Mouse (Mus musculus) liver, embryonic 14.5 days (tissue): ENCODE measurements around the gene Atcay. TPM values are rescaled to one million over a fixed set of nuclear protein-coding genes. Genes with fewer than 3 reads are reported as not detected.
A peak's percentile ranks its signal among the peaks of the same experiment; 100 is the strongest.
"Not testable (repeated sequence)": the region's sequence is repeated elsewhere in the genome, so short reads cannot be mapped to it uniquely, and the experiment has no call there.

Experiments
- ATAC-seq: fragments of 200-750 bp; cut with Nextera tagmentation; 2 replicates; pipeline ENCODE4 v1.8.0; 2017; ENCODE audit warnings: moderate number of reproducible peaks, mild to moderate bottlenecking, moderate library complexity; ENCODE audit not compliant: insufficient read depth
- DNase-seq, 3 experiments: peaks; one replicate each; pipeline ENCODE4 v3.0.0-alpha.2; 2012 to 2013; ENCODE audit warnings: low read depth in 3 of 3, low spot score in 3 of 3
- H3K27ac ChIP-seq: fragments of 300-500 bp; sonication (generic); 2 replicates; pipeline ENCODE4 v1.5.1; 2014; ENCODE audit warnings: moderate library complexity, mild to moderate bottlenecking, control low read depth, inconsistent platforms
- H3K27me3 ChIP-seq: fragments of 300-500 bp; sonication (generic); 2 replicates; pipeline ENCODE4 v1.6.1; 2014; ENCODE audit warnings: mild to moderate bottlenecking, low read length, moderate library complexity; ENCODE audit not compliant: control insufficient read depth, insufficient read depth
- H3K36me3 ChIP-seq: fragments of 300-500 bp; sonication (generic); replicated peaks from 2 replicates; pipeline ENCODE4 v1.6.1; 2014; ENCODE audit warnings: low read depth; ENCODE audit not compliant: control insufficient read depth, insufficient read depth
- H3K4me1 ChIP-seq, 2 experiments: fragments of 200-500 bp in 1 of 2; fragments of 300-500 bp in 1 of 2; sonication (generic) in 1 of 2; replicated peaks; 2 replicates each; pipeline ENCODE4 v1.6.1; 2012 to 2014; ENCODE audit warnings: antibody characterized with exemption in 1 of 2, inconsistent platforms in 1 of 2, low read length in 1 of 2; ENCODE audit not compliant: control insufficient read depth in 2 of 2, insufficient read depth in 2 of 2
- H3K4me2 ChIP-seq: fragments of 300-500 bp; sonication (generic); 2 replicates; pipeline ENCODE4 v1.6.1; 2014; ENCODE audit warnings: low read depth, mild to moderate bottlenecking, control low read depth, moderate library complexity
- H3K4me3 ChIP-seq, 2 experiments: fragments of 200-500 bp in 1 of 2; fragments of 300-500 bp in 1 of 2; sonication (generic) in 1 of 2; 2 replicates each; pipeline ENCODE4 v1.5.1; 2012 to 2014; ENCODE audit warnings: low read depth in 2 of 2, low read length in 2 of 2, mild to moderate bottlenecking in 2 of 2, control low read depth in 1 of 2, inconsistent platforms in 1 of 2, moderate library complexity in 1 of 2; ENCODE audit not compliant: insufficient read depth in 1 of 2
- H3K9ac ChIP-seq: fragments of 300-500 bp; sonication (generic); replicated peaks from 2 replicates; pipeline ENCODE4 v1.6.1; 2014; ENCODE audit warnings: mild to moderate bottlenecking, control low read depth, moderate library complexity
- H3K9me3 ChIP-seq: fragments of 300-500 bp; sonication (generic); 2 replicates; pipeline ENCODE4 v1.6.1; 2016; ENCODE audit warnings: low read length, mixed read lengths; ENCODE audit not compliant: control insufficient read depth
- CTCF ChIP-seq: IDR thresholded peaks from 2 replicates; pipeline ENCODE4 v1.5.1; 2016; ENCODE audit warnings: antibody characterized with exemption, low read depth, control low read depth
- EP300 ChIP-seq: IDR thresholded peaks from 2 replicates; pipeline ENCODE4 v1.6.1; 2016; ENCODE audit warnings: antibody characterized with exemption, low read depth
- WGBS: fragments of 180-500 bp; shearing (Covaris S2); extraction: QIAGEN DNeasy Blood & Tissue Kit; methylation state at CpG from one replicate; pipeline ENCODE4 v1.1.7; 2014; ENCODE audit not compliant: insufficient replicate concordance; 5-methylcytosine and 5-hydroxymethylcytosine counted together
- polyA plus RNA-seq, 2 experiments: library from polyadenylated mRNA; depleted of rRNA in 1 of 2; stranded (reverse) in 1 of 2; unstranded in 1 of 2; fragments of >200 nt; fragmentation: Nextera tagmentation in 1 of 2; extraction: Ambion mirVana in 1 of 2; gene quantifications; 2 replicates each; pipeline versions ENCODE4 v1.2.1 to v1.2.3; 2012 to 2014

Gene Atcay
- polyA plus RNA-seq, 2 experiments, result 0.01 TPM; not detected in 1

DNA sequence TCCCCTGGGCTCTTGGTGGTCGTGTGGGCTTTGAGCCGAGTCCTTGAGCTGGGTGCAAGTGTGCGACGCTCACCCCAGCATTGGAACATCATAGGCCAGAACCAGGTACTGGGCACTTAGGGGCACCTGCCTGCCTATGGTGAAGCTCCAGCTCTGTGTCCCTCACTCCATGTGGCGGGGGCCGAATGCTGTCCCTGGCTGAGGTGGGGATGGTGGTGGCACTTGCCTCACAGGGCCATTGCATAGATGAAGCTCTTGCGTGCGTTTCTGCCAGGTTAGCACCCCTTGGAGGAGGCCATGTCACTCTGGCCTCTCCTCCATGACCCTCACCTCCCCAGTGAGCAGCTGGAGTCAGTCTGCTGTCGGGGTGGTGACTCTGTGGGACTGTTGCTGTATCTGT is 43.5 kb downstream of the Atcay start:
- Histone ChIP-seq H3K9me3 (no peaks in the 10 kb centered on the region), H3K4me3 (no peak overlapping the region), H3K4me1 (peaks cover 2 to 14% of the 10 kb centered on the region in 2 experiments; a peak in 3 of 4 replicates), H3K27me3 (no peaks in the 10 kb centered on the region), H3K9ac (no peak overlapping the region), H3K4me2 (no peak overlapping the region), H3K27ac (no peak overlapping the region), H3K36me3 (peaks cover 14% of the 10 kb centered on the region)
- ATAC-seq (no peak), DNase-seq (no peak)
- no peak for TF ChIP-seq EP300
- TF ChIP-seq CTCF, result no peak
- WGBS, result 82% methylated on average over 9 of the region's 9 CpGs

DNA sequence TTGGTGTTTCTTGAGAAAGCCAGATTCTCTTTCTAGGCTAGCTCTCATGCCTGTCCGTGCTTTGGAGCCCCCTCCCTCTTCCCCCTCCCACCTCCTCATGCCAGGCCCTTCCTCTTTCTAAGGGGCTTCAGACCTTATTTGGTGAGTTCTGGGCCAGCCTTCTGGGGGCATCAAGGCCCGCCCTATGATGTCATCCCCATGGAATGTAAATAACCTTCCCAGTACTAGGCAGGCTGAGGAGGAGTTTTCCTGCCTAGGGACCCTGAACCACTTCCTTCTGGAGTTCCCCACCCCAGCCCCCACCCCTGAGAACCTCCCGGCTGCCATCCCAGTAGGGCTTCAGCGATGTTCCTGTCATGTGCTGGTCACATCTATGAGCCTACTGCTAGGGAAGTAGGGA is 45.9 kb downstream of the Atcay start:
- no peak overlapping the region for H3K4me2 ChIP-seq
- no peak for TF ChIP-seq EP300
- TF ChIP-seq CTCF, result no peak
- no peak overlapping the region for H3K27ac ChIP-seq
- H3K9ac ChIP-seq, result no peak overlapping the region
- ATAC-seq, result no peak
- no peak for DNase-seq
- H3K4me1 ChIP-seq, result peaks cover 2 to 7% of the 10 kb centered on the region in 2 experiments; a peak in 3 of 4 replicates
- no peaks in the 10 kb centered on the region for H3K27me3 ChIP-seq
- H3K4me3 ChIP-seq, result no peak overlapping the region
- no peaks in the 10 kb centered on the region for H3K9me3 ChIP-seq
- WGBS, result 60% methylated on average over 4 of the region's 4 CpGs
- H3K36me3 ChIP-seq, result peaks cover 33% of the 10 kb centered on the region

DNA sequence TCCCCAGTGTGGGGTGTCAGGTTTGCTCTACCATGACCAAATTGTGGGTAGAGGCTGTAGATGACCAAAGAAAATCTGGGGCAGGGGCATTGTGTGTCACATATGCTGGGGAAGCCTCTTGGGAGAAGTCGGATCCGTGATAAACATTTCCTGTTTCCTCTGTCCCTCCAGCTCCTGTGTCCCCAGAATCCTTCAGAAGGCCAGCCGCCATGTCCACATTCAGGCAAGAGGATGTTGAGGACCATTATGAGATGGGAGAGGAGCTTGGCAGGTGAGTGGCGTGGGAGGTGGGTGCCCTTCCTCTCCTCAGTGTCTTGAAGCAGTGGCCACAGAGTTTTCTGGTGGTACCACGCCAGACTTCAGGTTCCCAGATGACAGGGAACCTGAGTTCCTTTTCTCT is 46.8 kb downstream of the Atcay start, which contains the start of gene 4930442H23Rik:
TSS of gene 4930442H23Rik (minus strand) at position 45 of the 400 bp plus-strand sequence.
- ATAC-seq, result no peak
- TF ChIP-seq CTCF (no peak), EP300 (no peak)
- Histone ChIP-seq H3K9me3 (no peaks in the 10 kb centered on the region), H3K27me3 (no peaks in the 10 kb centered on the region), H3K4me1 (peaks cover 2 to 7% of the 10 kb centered on the region in 2 experiments; a peak in 3 of 4 replicates), H3K36me3 (peaks cover 42% of the 10 kb centered on the region), H3K4me2 (peak within 1 kb of the TSS; percentile 70), H3K4me3 (peak within 1 kb of the TSS; percentile 65 to 68), H3K27ac (no peak within 1 kb of the TSS; the same call in 1 of the 2 replicates), H3K9ac (peak within 1 kb of the TSS; percentile 60)
- DNase-seq, result no peak
- 69% methylated on average over 5 of the region's 5 CpGs for WGBS

DNA sequence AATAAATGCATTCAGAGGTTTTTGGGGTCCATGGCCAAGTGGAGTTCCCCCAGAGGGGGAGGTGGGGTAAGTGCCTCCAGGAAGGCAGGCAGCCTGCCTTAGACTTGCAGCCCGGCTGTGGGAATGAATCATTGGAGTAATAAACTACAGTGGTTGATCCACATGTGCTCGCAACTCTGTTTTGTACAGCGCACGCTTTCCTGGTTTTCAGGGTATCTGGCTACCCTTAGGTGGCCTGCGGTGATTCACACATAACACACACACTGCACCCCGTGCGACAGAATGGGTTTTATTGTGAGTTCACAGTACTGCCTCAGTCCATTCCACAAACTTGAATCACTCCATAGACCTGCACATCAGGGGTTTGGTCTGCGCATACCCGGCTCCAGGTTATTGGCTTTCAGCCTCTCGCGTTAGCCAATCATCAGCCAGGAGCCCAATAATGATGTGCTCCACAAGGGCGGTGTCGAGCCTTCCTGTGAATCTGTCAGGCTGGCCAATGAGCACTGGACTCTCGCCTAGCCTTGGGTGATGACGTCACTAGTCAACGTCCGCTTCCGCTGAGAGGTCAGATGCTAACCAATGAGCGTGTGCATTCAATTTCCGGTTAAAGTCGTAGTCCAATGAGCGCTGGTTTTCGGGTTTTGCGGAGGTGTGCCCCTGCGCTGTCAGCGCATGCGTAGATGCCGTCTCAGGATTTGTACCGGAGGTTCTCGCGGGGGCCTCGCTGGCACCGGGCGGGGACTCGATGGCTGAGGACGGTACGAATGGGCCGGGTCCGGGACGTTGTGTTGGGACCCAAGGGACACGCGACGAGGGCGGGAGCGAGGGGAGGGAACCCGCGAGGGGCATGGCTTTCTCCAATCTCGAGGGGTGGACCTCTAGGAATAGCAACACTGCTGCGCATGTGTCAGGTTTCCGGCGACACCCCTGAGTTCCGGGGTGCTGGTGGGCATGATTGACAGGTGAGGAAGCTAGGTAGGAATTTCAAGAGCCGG is 48.0 kb downstream of the Atcay start, which contains the start of gene Dapk3:
TSS of gene Dapk3 (plus strand) at position 670 of the 998 bp plus-strand sequence.
- Histone ChIP-seq H3K9ac (peak within 1 kb of the TSS; percentile 60), H3K4me2 (peak within 1 kb of the TSS; percentile 70), H3K9me3 (no peaks in the 10 kb centered on the region), H3K27me3 (no peaks in the 10 kb centered on the region), H3K27ac (no peak within 1 kb of the TSS; the same call in 1 of the 2 replicates), H3K4me1 (peaks cover 2 to 7% of the 10 kb centered on the region in 2 experiments; a peak in 3 of 4 replicates), H3K4me3 (peak within 1 kb of the TSS; percentile 65 to 68), H3K36me3 (peaks cover 54% of the 10 kb centered on the region)
- 0 out of 2 replicates have a peak, but pooled peaks have one; percentile 25 for TF ChIP-seq CTCF
- TF ChIP-seq EP300, result 0 out of 2 replicates have a peak, but pooled peaks have one; percentile 57
- DNase-seq (peak; percentile 99 to 100 (median 100)), ATAC-seq (peak; percentile 93)
- WGBS, result 4% methylated on average over 53 of the region's 53 CpGs

DNA sequence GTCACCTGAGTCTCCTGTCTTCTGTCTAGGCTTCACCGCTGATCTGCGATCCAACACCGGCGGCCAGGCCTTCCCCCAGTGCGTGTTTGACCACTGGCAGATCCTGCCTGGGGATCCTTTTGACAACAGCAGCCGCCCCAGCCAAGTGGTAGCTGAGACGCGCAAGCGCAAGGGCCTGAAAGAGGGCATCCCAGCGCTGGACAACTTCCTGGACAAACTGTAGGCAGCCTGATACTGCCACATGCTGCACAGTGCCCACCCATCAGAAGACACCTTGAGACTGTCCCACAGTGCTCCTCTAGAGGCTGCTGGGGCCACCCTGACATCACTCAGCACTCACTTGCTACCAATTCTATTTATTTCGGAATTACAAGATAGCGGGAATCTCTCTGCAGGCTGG is 48.8 kb downstream of the Atcay start:
- H3K4me2 ChIP-seq, ATAC-seq, H3K27me3 ChIP-seq, H3K27ac ChIP-seq, H3K9ac ChIP-seq, H3K9me3 ChIP-seq, H3K4me3 ChIP-seq, DNase-seq, H3K4me1 ChIP-seq: not testable (repeated sequence)
- WGBS, result 78% methylated on average over 12 of the region's 12 CpGs
- H3K36me3 ChIP-seq, result peaks cover 60% of the 10 kb centered on the region
